Mouse (Mus musculus): ENCODE results near the gene Ralgapa1. TPM values are rescaled to one million over a fixed set of nuclear protein-coding genes. Genes with fewer than 3 reads are reported as not detected.
"Not testable (repeated sequence)": the region's sequence is repeated elsewhere in the genome, so short reads cannot be mapped to it uniquely, and the experiment has no call there.

Ralgapa1 gene
- polyA plus RNA-seq, 1 experiment = 34.7 TPM

GRCm38 (mm10) chr12:55560025-55560690, 260.8 kb downstream of the Ralgapa1 start:
- Histone ChIP-seq H3K36me3 (ENCODE audit: control insufficient read depth, insufficient read depth, low read length, poor library complexity, severe bottlenecking) (no peaks in the 10 kb centered on the region), H3K27me3 (ENCODE audit: control insufficient read depth, insufficient read depth, low read length, poor library complexity, severe bottlenecking) (no peaks in the 10 kb centered on the region), H3K9ac (ENCODE audit: low read depth, poor library complexity, severe bottlenecking) (no peak overlapping the region), H3K9me3 (replicated peaks; ENCODE audit: control insufficient read depth, insufficient read depth, low read length, poor library complexity, severe bottlenecking) (no peaks in the 10 kb centered on the region), H3K4me3 (ENCODE audit: low read depth, low read length) (no peak overlapping the region), H3K4me1 (ENCODE audit: control insufficient read depth, insufficient read depth, low read length) (no peaks in the 10 kb centered on the region), H3K27ac (ENCODE audit: insufficient read depth, low read length) (no peak overlapping the region)
- TF ChIP-seq EP300 (IDR thresholded peaks at IDR 0.05; ENCODE audit: insufficient read depth, low read depth, low read length) = no peak
- no peak for TF ChIP-seq CTCF (IDR thresholded peaks at IDR 0.05; ENCODE audit: low read depth, low read length)
- no peak for TF ChIP-seq POLR2A (IDR thresholded peaks at IDR 0.05; ENCODE audit: insufficient read depth, low read length)

- no peaks in the 10 kb centered on the region for H3K9me3 ChIP-seq (replicated peaks; ENCODE audit: control insufficient read depth, insufficient read depth, low read length, poor library complexity, severe bottlenecking)
- no peak overlapping the region for H3K4me3 ChIP-seq (ENCODE audit: low read depth, low read length)
- no peak overlapping the region for H3K27ac ChIP-seq (ENCODE audit: insufficient read depth, low read length)
- TF ChIP-seq POLR2A (IDR thresholded peaks at IDR 0.05; ENCODE audit: insufficient read depth, low read length) (no peak), EP300 (IDR thresholded peaks at IDR 0.05; ENCODE audit: insufficient read depth, low read depth, low read length) (no peak), CTCF (IDR thresholded peaks at IDR 0.05; ENCODE audit: low read depth, low read length) (no peak)
- no peaks in the 10 kb centered on the region for H3K4me1 ChIP-seq (ENCODE audit: control insufficient read depth, insufficient read depth, low read length)
- H3K9ac ChIP-seq (ENCODE audit: low read depth, poor library complexity, severe bottlenecking) = no peak overlapping the region
- no peaks in the 10 kb centered on the region for H3K36me3 ChIP-seq (ENCODE audit: control insufficient read depth, insufficient read depth, low read length, poor library complexity, severe bottlenecking)
- H3K27me3 ChIP-seq (ENCODE audit: control insufficient read depth, insufficient read depth, low read length, poor library complexity, severe bottlenecking) = no peaks in the 10 kb centered on the region
Measured at GRCm38 (mm10) chr12:55559184-55559855, 261.6 kb downstream of the Ralgapa1 start.

GRCm38 (mm10) chr12:55557866-55558265, 263.1 kb downstream of the Ralgapa1 start:
- 0 out of 2 replicates have a peak, but pooled peaks cover 4% of the 10 kb centered on the region for H3K9me3 ChIP-seq (replicated peaks; ENCODE audit: control insufficient read depth, insufficient read depth, low read length, poor library complexity, severe bottlenecking)
- H3K27ac ChIP-seq (ENCODE audit: insufficient read depth, low read length) = no peak overlapping the region
- H3K4me1 ChIP-seq (ENCODE audit: control insufficient read depth, insufficient read depth, low read length) = no peaks in the 10 kb centered on the region
- H3K4me3 ChIP-seq (ENCODE audit: low read depth, low read length) = no peak overlapping the region
- no peak overlapping the region for H3K9ac ChIP-seq (ENCODE audit: low read depth, poor library complexity, severe bottlenecking)
- H3K36me3 ChIP-seq (ENCODE audit: control insufficient read depth, insufficient read depth, low read length, poor library complexity, severe bottlenecking) = no peaks in the 10 kb centered on the region
- no peak for TF ChIP-seq CTCF (IDR thresholded peaks at IDR 0.05; ENCODE audit: low read depth, low read length)
- no peak for TF ChIP-seq POLR2A (IDR thresholded peaks at IDR 0.05; ENCODE audit: insufficient read depth, low read length)
- TF ChIP-seq EP300 (IDR thresholded peaks at IDR 0.05; ENCODE audit: insufficient read depth, low read depth, low read length) = no peak
- H3K27me3 ChIP-seq (ENCODE audit: control insufficient read depth, insufficient read depth, low read length, poor library complexity, severe bottlenecking) = no peaks in the 10 kb centered on the region

GRCm38 (mm10) chr12:55554901-55555300, 266.1 kb downstream of the Ralgapa1 start:
- H3K36me3 ChIP-seq (ENCODE audit: control insufficient read depth, insufficient read depth, low read length, poor library complexity, severe bottlenecking); H3K27ac ChIP-seq (ENCODE audit: insufficient read depth, low read length); H3K4me1 ChIP-seq (ENCODE audit: control insufficient read depth, insufficient read depth, low read length); H3K9ac ChIP-seq (ENCODE audit: low read depth, poor library complexity, severe bottlenecking); H3K27me3 ChIP-seq (ENCODE audit: control insufficient read depth, insufficient read depth, low read length, poor library complexity, severe bottlenecking); H3K4me3 ChIP-seq (ENCODE audit: low read depth, low read length): not testable (repeated sequence)
- peaks cover 16% of the 10 kb centered on the region for H3K9me3 ChIP-seq (replicated peaks; ENCODE audit: control insufficient read depth, insufficient read depth, low read length, poor library complexity, severe bottlenecking)

Other genes with a start within 250 kb of the Ralgapa1 start
- not detected in 2 replicates for gene Insm2, start 221.7 kb downstream of the Ralgapa1 start, polyA plus RNA-seq (2011; ENCODE audit: insufficient read depth, insufficient read length, low read depth, missing spikeins)
- 29.7 and 37.0 TPM in 2 replicates for gene Brms1l, start 15.2 kb upstream of the Ralgapa1 start, polyA plus RNA-seq (2011; ENCODE audit: insufficient read depth, insufficient read length, low read depth, missing spikeins)